Mouse (Mus musculus) urinary bladder, postnatal 4 days (tissue): Measurements from ENCODE around the gene Gm281.

ENCODE experiments used
- DNase-seq, 2 experiments: peaks; one replicate each; pipeline ENCODE4 v3.0.0; 2021 to 2022; ENCODE audit warnings: low spot score in 2 of 2

Gene Gm281

GRCm38 (mm10) chr14:13861416-13861815 is 52.9 kb downstream of the Gm281 start:
- no peak for DNase-seq

DNA sequence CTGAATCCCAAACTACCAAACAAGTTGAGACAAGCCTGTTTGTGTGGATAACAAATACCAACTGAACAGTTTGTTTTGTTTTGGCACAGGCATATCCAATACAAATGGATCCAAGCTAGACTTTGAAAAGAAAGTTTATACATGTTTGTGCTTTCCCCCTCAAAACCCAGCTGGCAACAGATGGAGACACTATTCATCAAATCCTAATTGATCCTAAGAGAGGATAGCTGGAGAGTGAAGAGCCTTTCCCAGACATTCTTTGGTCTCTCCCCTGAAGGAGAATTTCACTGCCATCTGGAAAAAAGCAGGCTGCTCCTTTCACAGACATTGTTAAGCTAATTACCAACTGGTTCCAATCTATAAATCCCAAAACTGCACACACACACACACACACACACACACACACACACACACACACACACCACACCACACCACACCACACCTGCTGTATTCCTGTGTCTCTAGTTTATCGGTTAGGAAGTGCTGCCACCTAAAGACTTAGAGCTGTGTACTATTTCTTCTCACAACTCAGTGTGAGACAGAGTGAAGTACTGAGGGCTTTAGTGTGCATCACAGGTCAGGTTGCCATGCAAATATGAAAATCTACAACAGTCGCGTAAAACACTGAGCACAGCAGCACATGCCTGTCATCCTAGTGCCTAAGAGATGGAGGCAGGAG is 101.3 kb downstream of the Gm281 start:
- no peak for DNase-seq

GRCm38 (mm10) chr14:13790446-13790845 is 123.8 kb downstream of the Gm281 start:
- no peak for DNase-seq

- no peak for DNase-seq
Measured at GRCm38 (mm10) chr14:13790001-13790400, 124.3 kb downstream of the Gm281 start.

DNA sequence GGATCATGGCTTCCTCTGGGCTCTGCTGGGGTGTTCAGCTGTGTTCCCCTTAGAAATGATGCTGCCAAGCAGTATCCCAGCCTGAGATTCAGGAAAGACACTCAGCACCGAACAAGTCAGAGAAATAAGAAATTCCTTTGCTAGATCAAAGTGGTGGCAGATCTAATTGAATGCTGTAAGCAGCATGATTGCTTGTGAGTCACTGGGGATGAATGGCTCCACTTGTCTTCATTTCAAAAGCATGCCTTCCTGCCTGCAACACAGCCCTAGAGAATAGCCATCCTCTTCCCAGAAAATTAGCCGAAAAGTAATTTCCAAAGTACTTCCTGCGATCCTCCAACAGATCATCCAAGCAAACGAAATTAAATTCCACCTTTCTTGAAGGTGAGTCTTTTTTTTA is 131.3 kb downstream of the Gm281 start:
- no peak for DNase-seq

DNA sequence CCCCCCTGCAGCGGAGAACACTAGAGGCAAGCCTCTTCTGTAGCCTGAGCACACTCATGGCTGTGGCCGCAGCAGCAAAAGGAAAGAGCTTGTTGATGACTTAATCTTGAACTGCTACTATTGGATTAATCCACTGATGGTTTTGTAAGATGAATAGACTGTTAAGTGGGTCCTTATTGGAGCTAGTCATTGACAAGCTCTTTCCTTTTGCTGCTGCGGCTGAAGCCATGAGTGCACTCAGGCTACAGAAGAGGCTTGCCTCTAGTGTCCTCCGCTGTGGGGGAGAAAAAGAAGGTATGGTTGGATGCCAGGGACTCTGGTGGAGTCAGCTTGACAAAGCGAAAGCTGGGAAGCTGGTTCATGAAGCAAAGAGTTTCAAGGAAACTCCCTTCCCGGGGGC is 135.9 kb downstream of the Gm281 start:
- DNase-seq = no peak

GRCm38 (mm10) chr14:13771163-13771562 is 143.1 kb downstream of the Gm281 start:
- no peak for DNase-seq

DNA sequence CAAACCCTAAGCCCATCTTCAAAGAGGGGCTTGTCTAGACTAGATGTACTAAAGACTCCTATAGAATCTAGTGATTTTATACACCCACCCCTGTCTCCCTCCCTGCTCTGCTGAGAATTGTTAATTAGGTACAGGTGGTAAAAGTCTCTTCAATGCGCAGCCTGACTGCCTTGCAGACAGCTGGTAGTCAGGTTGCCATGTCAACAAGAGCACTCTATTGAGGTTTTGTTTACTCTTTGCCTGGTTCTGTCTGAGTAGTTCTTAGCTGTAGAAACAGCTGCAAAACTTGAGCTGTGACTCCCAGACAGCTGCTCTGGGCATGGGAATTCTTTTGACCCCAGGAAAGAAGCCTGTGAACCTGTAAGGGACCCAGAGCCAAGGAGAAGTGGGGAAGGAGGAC is 143.6 kb downstream of the Gm281 start:
- no peak for DNase-seq
